ENCODE assay signal across 32 mouse cellular contexts in genomic region chr12:72648921-72649320, GRCm38 (mm10). TPM values are rescaled to one million over a fixed set of nuclear protein-coding genes. Genes with fewer than 3 reads are reported as not detected.
"Had no signal": no experiment of that assay in that cellular context is flagged by ENCODE, and none has a peak within 500 bp of the region (broad histone marks: within the 10 kb centered on the region; RNA-seq: fewer than 3 reads in every experiment).

No protein-coding gene starts in this region.

- H3K27ac ChIP-seq: kidney, postnatal 0 days; layer of hippocampus, adult 2 months; left cerebral cortex, adult 2 months; limb, embryonic 12.5 days; limb, embryonic 15.5 days; liver, embryonic 13.5 days; macrophage; stomach, embryonic 15.5 days had no signal

- DNase-seq: kidney, adult 2 months; kidney, postnatal 25 days; layer of hippocampus, adult 9-11 months; layer of hippocampus, postnatal 36 days; left cerebral cortex, postnatal 4 days; liver, embryonic 13.5 days; lung, adult 2 months; lung, postnatal 14 days; midbrain, embryonic 14.5 days; right cerebral cortex, adult 18-20 months; right cerebral cortex, postnatal 14 days; right cerebral cortex, postnatal 4 days; thymus, postnatal 25 days had no signal

- H3K4me3 ChIP-seq: layer of hippocampus, adult 2 months; left cerebral cortex, adult 2 months; limb, embryonic 12.5 days; limb, embryonic 15.5 days; liver, embryonic 13.5 days; stomach, embryonic 15.5 days had no signal

- H3K27me3 ChIP-seq: limb, embryonic 12.5 days; limb, embryonic 15.5 days; liver, embryonic 13.5 days; stomach, embryonic 15.5 days had no signal

- H3K9ac ChIP-seq: limb, embryonic 12.5 days; limb, embryonic 15.5 days; liver, embryonic 13.5 days; stomach, embryonic 15.5 days had no signal

- H3K4me1 ChIP-seq: limb, embryonic 12.5 days; limb, embryonic 15.5 days; liver, embryonic 13.5 days; stomach, embryonic 15.5 days had no signal

- H3K4me2 ChIP-seq: limb, embryonic 12.5 days; limb, embryonic 15.5 days; liver, embryonic 13.5 days; midbrain, embryonic 11.5 days; stomach, embryonic 15.5 days had no signal

- H3K36me3 ChIP-seq: limb, embryonic 12.5 days; liver, embryonic 13.5 days; stomach, embryonic 15.5 days had no signal

- H3K9me3 ChIP-seq: limb, embryonic 12.5 days; limb, embryonic 15.5 days; liver, embryonic 13.5 days; stomach, embryonic 15.5 days had no signal

RNA-seq across cellular contexts. Expression of gene Gm4756, which starts 0.5 kb away (rescaled TPM):
- total RNA-seq: layer of hippocampus, adult 2 months; layer of hippocampus, postnatal 36 days; left cerebral cortex, adult 2 months; left cerebral cortex, postnatal 14 days; left cerebral cortex, postnatal 4 days; megakaryocyte-erythroid progenitor cell, adult 5-6 weeks; midbrain, postnatal 0 days had no signal
- polyA plus RNA-seq: kidney, embryonic 14.5 days; kidney, postnatal 0 days; large intestine, adult 2 months; limb, embryonic 12.5 days; limb, embryonic 15.5 days; liver, embryonic 13.5 days; liver, embryonic 16.5 days; lung, embryonic 16.5 days; macrophage; midbrain, embryonic 11.5 days; midbrain, embryonic 14.5 days; midbrain, postnatal 0 days; neural tube, embryonic 11.5 days; neural tube, embryonic 14.5 days; stomach, embryonic 15.5 days; thymus, postnatal 0 days; urinary bladder, adult 2 months had no signal
